Mouse (Mus musculus): ENCODE data around the gene Ppp1r15a.

DNA sequence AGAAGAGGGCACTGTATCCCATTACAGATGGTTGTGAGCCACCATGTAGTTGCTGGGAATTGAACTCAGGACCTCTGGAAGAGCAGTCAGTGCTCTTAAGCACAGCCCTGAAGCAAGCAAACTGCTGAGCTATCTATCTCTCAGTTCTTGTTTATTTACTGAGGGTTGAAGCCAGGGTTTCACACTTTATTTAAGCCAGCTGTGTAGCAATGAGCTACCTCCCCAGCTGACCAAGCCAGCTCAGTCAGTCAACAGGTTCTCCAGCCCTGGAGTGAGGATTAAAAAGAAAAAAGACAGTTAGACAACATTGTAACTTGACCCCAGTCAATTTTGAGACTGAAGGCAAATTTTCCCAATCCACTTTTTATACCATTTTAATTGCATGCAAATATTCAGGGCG lies 9.6 kb upstream of the Ppp1r15a start:
- no peak for TF ChIP-seq CTCF (IDR thresholded peaks at IDR 0.05; ENCODE audit: extremely low read depth, insufficient read length, insufficient replicate concordance, low read depth, low read length)
- no peak for TF ChIP-seq POLR2A (IDR thresholded peaks at IDR 0.05; ENCODE audit: low read depth, low read length)
